Mouse (Mus musculus) cerebellum, adult (tissue): ENCODE data around the gene Ghrhr.

ENCODE experiments used
- ATAC-seq: cut with Nextera tagmentation; 2 replicates; pipeline ENCODE4 v1.9.2; 2017; ENCODE audit warnings: mild to moderate bottlenecking, moderate library complexity, mixed read lengths; ENCODE audit not compliant: insufficient number of reproducible peaks, low FRiP score, low TSS enrichment

Ghrhr gene

GRCm38 (mm10) chr6:55435266-55436159, 59.4 kb downstream of the Ghrhr start:
- peak; percentile 77 for ATAC-seq

GRCm38 (mm10) chr6:55437919-55438318, 61.8 kb downstream of the Ghrhr start:
- no peak for ATAC-seq
